In the genomic region with DNA sequence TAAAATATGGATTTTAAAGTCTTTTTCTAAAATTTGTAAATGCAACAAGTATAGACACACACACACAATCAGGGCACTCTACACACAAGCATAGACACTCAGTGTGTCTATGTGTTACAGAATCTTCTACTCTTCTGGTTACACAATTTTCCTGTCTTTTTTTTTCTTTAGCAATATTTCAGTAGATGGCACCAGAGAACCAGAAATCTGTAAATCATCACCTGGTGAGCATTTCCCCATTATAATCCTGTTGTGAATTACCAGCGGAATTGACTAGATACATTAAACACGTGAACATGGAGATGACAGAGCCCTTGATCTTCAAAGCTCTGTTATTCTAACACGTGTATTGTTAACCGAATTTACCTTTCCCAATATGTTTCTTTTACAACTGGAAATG, we compare ENCODE assay signal across 11 mouse cellular contexts. TPM values are rescaled to one million over a fixed set of nuclear protein-coding genes. Genes with fewer than 3 reads are reported as not detected.
A peak's percentile ranks its signal among the peaks of the same experiment; 100 is the strongest.
DNase-seq lines count a peak whose midpoint lies in the region; ATAC-seq and TF ChIP-seq lines count a peak whose summit lies in the region.
"Had no signal": no experiment of that assay in that cellular context is flagged by ENCODE, and none has a peak within 500 bp of the region (broad histone marks: within the 10 kb centered on the region; RNA-seq: fewer than 3 reads in every experiment).

No protein-coding gene starts in this region.

- no peaks in the 10 kb centered on the region for H3K36me3 ChIP-seq in kidney, postnatal 0 days (ENCODE audit: insufficient read depth, low read length)
- no peaks in the 10 kb centered on the region for H3K36me3 ChIP-seq in midbrain, embryonic 16.5 days (ENCODE audit: control insufficient read depth, insufficient read depth, low read length)
- H3K36me3 ChIP-seq: hindbrain, embryonic 15.5 days; lung, embryonic 15.5 days; neural tube, embryonic 13.5 days had no signal

- DNase-seq in kidney, postnatal 0 days (ENCODE audit: low spot score), result no peak
- DNase-seq in kidney, adult 8-10 months, result no peak
- DNase-seq in Patski (ENCODE audit: low read depth, low spot score), result no peak
- DNase-seq in cerebellum, adult 18-20 months, result no peak
- no peak for DNase-seq in adrenal gland, adult 2 months
- DNase-seq: cerebellum, adult 9-11 months had no signal

- H3K27ac ChIP-seq in kidney, postnatal 0 days, result no peak overlapping the region
- no peak overlapping the region for H3K27ac ChIP-seq in midbrain, embryonic 16.5 days (ENCODE audit: low read length)
- H3K27ac ChIP-seq: hindbrain, embryonic 15.5 days; lung, embryonic 15.5 days; neural tube, embryonic 13.5 days had no signal

- H3K4me3 ChIP-seq in kidney, postnatal 0 days (replicated peaks; ENCODE audit: low read depth, low read length), result no peak overlapping the region
- H3K4me3 ChIP-seq in midbrain, embryonic 16.5 days (ENCODE audit: low read depth, low read length), result no peak overlapping the region
- H3K4me3 ChIP-seq: hindbrain, embryonic 15.5 days; lung, embryonic 15.5 days; neural tube, embryonic 13.5 days had no signal

- no peak overlapping the region for H3K4me2 ChIP-seq in kidney, postnatal 0 days (ENCODE audit: low read length)
- no peak overlapping the region for H3K4me2 ChIP-seq in midbrain, embryonic 16.5 days (ENCODE audit: low read length)
- H3K4me2 ChIP-seq: hindbrain, embryonic 15.5 days; lung, embryonic 15.5 days; neural tube, embryonic 13.5 days had no signal

- no peak overlapping the region for H3K9ac ChIP-seq in kidney, postnatal 0 days (ENCODE audit: low read depth, low read length)
- no peak overlapping the region for H3K9ac ChIP-seq in midbrain, embryonic 16.5 days (ENCODE audit: low read depth, low read length)
- H3K9ac ChIP-seq: hindbrain, embryonic 15.5 days; lung, embryonic 15.5 days; neural tube, embryonic 13.5 days had no signal

- peak; percentile 45; the same call in 1 of the 2 replicates for TF ChIP-seq CTCF in kidney, postnatal 0 days (IDR thresholded peaks at IDR 0.05; ENCODE audit: low read depth)
- peak; percentile 48 for TF ChIP-seq CTCF in Patski (IDR thresholded peaks at IDR 0.05)

- no peaks in the 10 kb centered on the region for H3K4me1 ChIP-seq in kidney, postnatal 0 days (replicated peaks; ENCODE audit: insufficient read depth, low read length)
- peaks cover 4% of the 10 kb centered on the region; the same call in 1 of the 2 replicates for H3K4me1 ChIP-seq in midbrain, embryonic 16.5 days (ENCODE audit: control insufficient read depth, insufficient read depth, low read length)
- H3K4me1 ChIP-seq: hindbrain, embryonic 15.5 days; lung, embryonic 15.5 days had no signal

- POLR2A ChIA-PET in Patski (lab: Charles Lee), result no interaction called here

- 57% methylated on average over 4 of the region's 4 CpGs for WGBS in kidney, postnatal 0 days
- 24% methylated on average over 4 of the region's 4 CpGs for WGBS in midbrain, embryonic 16.5 days

- no peak for ATAC-seq in kidney, postnatal 0 days (replicated peaks; ENCODE audit: low FRiP score, low read depth)
- peak; percentile 27 for ATAC-seq in CD4-positive, CD25-positive, alpha-beta regulatory T cell, adult 4 months
- no peak for ATAC-seq in Patski
- peak; percentile 78 for ATAC-seq in midbrain, embryonic 16.5 days

- in situ Hi-C loops in Patski (cut with MboI; ENCODE audit: low pct_unique_long_range_greater_than_20kb), result loop anchor here (5.0 to 25.0 kb wide), 6 partner anchors 195 to 1142 kb away; no protein-coding TSS in a partner anchor

- no peaks in the 10 kb centered on the region for H3K9me3 ChIP-seq in kidney, postnatal 0 days (replicated peaks; ENCODE audit: low read length)
- H3K9me3 ChIP-seq in midbrain, embryonic 16.5 days (replicated peaks; ENCODE audit: control insufficient read depth, low read length, poor library complexity, severe bottlenecking), result no peaks in the 10 kb centered on the region
- H3K9me3 ChIP-seq: hindbrain, embryonic 15.5 days; lung, embryonic 15.5 days; neural tube, embryonic 13.5 days had no signal

- no peaks in the 10 kb centered on the region for H3K27me3 ChIP-seq in kidney, postnatal 0 days (ENCODE audit: insufficient read depth, low read length)
- no peaks in the 10 kb centered on the region for H3K27me3 ChIP-seq in Patski
- H3K27me3 ChIP-seq in midbrain, embryonic 16.5 days (ENCODE audit: control insufficient read depth, insufficient read depth, low read depth, low read length), result no peaks in the 10 kb centered on the region
- H3K27me3 ChIP-seq: hindbrain, embryonic 15.5 days; lung, embryonic 15.5 days; neural tube, embryonic 13.5 days had no signal

- CTCF ChIA-PET in Patski (lab: Charles Lee), result no interaction called here

RNA-seq across cellular contexts. Expression of a gene that starts 45.4 kb away (rescaled TPM):
- 5.5 and 6.1 TPM in 2 replicates for polyA plus RNA-seq in kidney, postnatal 0 days (2015; fragmentation: Nextera tagmentation; extraction: Ambion mirVana)
- polyA plus RNA-seq in CD4-positive, CD25-positive, alpha-beta regulatory T cell, adult 4 months (2017; shearing (Covaris generic)), result 1,000 to 10,000 TPM; 1,419 to 1,542 TPM
- 0.15 TPM for polyA plus RNA-seq in Patski (2021)
- polyA plus RNA-seq in midbrain, embryonic 16.5 days (2015; fragmentation: Nextera tagmentation; extraction: Ambion mirVana), result 0.56 and 0.59 TPM in 2 replicates
- total RNA-seq in adrenal gland, adult 2 months (2021), result 1 to 10 TPM; 6.2 to 8.9 TPM
- polyA plus RNA-seq in adrenal gland, adult 2 months (2012; rRNA removed), result 4.6 and 6.2 TPM in 2 replicates

Comparison
In these comparisons a context has a peak if more than half of its experiments do, and no peak if none do; other contexts are left out.
1. ATAC-seq: peak in CD4-positive, CD25-positive, alpha-beta regulatory T cell, adult 4 months (single experiment) and midbrain, embryonic 16.5 days (single experiment); none in kidney, postnatal 0 days (single experiment) and Patski (single experiment).
2. RNA of a gene that starts 45.4 kb away (polyA plus RNA-seq): 1,419 to 1,542 TPM in CD4-positive, CD25-positive, alpha-beta regulatory T cell, adult 4 months; 5.5 to 6.1 TPM in kidney, postnatal 0 days, 4.6 to 6.2 TPM in adrenal gland, adult 2 months, 0.56 to 0.59 TPM in midbrain, embryonic 16.5 days and 0.15 TPM in Patski (single experiment); every median in the first group is over 100 times any median in the second.